Mouse (Mus musculus) adrenal gland, adult 2 months (tissue): ENCODE results near the gene Dgkq. TPM values are rescaled to one million over a fixed set of nuclear protein-coding genes. Genes with fewer than 3 reads are reported as not detected.

Experiments
- DNase-seq: peaks from one replicate; pipeline ENCODE4 v3.0.0; 2021
- long read RNA-seq: library from polyadenylated mRNA; stranded (forward); transcript quantifications from one replicate; pipeline ENCODE4 v2.0.0, GENCODE M21; 2021
- polyA plus RNA-seq: library from polyadenylated mRNA; depleted of rRNA; stranded (reverse); fragments of >200 nt; gene quantifications from 2 replicates; pipeline ENCODE4 v1.2.3, GENCODE M21; 2012; rRNA removed
- total RNA-seq, 2 experiments: library from RNA; stranded (reverse); gene quantifications; 2 replicates each; pipeline ENCODE4 v1.2.3; 2021

Gene Dgkq
- total RNA-seq (10 to 100 TPM; 13.6 to 20.7 TPM), polyA plus RNA-seq (20.8 and 22.0 TPM in 2 replicates)
- long read RNA-seq, full-length matches to known transcripts = 4 of 7 reads
- long read RNA-seq, partial matches to known transcripts = 1 of 7 reads
- long read RNA-seq, other reads (novel, unspliced or antisense) = 2 of 7 reads

- peak; percentile 94 for DNase-seq
Measured at GRCm38 (mm10) chr5:108668977-108669936, at the start of gene Dgkq. TSS of gene Dgkq (minus strand) at chr5:108669672.

- DNase-seq = no peak
Measured at GRCm38 (mm10) chr5:108718051-108718450, 48.6 kb upstream of the Dgkq start.

GRCm38 (mm10) chr5:108715974-108716373 lies 46.5 kb upstream of the Dgkq start:
- DNase-seq = no peak

GRCm38 (mm10) chr5:108714149-108714548 lies 44.7 kb upstream of the Dgkq start:
- DNase-seq = peak; percentile 49

GRCm38 (mm10) chr5:108713691-108714090 lies 44.2 kb upstream of the Dgkq start:
- DNase-seq = peak; percentile 55

- DNase-seq = no peak
Measured at GRCm38 (mm10) chr5:108713096-108713495, 43.6 kb upstream of the Dgkq start.

- no peak for DNase-seq
Measured at GRCm38 (mm10) chr5:108711968-108712367, 42.5 kb upstream of the Dgkq start.

- DNase-seq = no peak
Measured at GRCm38 (mm10) chr5:108708981-108709731, 39.7 kb upstream of the Dgkq start.

GRCm38 (mm10) chr5:108708419-108708818 lies 38.9 kb upstream of the Dgkq start:
- DNase-seq = no peak

DNA sequence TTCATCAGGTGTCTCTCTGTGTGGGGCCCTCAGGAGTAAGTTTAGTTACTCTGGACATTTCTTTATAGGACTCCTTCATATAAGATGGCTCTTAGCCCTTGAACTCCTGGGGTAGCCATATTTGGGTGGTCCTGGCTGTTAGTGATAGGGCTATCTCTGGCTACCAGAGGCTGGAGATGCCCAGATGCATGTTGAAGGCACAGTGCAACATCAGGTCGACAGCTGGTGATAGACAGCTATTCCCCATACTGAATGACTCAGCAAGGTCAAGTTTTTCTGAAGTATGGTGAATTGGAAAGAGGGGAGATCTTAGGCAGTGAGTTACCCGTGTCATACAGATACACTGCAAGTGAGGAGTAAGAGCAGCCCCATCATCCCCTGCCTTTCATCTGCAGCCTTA lies 38.3 kb upstream of the Dgkq start:
- DNase-seq = no peak

- peak; percentile 59 for DNase-seq
Measured at GRCm38 (mm10) chr5:108703754-108704626, 34.5 kb upstream of the Dgkq start.

- no peak for DNase-seq
Measured at GRCm38 (mm10) chr5:108701341-108702021, 32.0 kb upstream of the Dgkq start.

GRCm38 (mm10) chr5:108700346-108700745 lies 30.9 kb upstream of the Dgkq start:
- no peak for DNase-seq

- no peak for DNase-seq
Measured at GRCm38 (mm10) chr5:108697341-108697753, 27.9 kb upstream of the Dgkq start.

DNA sequence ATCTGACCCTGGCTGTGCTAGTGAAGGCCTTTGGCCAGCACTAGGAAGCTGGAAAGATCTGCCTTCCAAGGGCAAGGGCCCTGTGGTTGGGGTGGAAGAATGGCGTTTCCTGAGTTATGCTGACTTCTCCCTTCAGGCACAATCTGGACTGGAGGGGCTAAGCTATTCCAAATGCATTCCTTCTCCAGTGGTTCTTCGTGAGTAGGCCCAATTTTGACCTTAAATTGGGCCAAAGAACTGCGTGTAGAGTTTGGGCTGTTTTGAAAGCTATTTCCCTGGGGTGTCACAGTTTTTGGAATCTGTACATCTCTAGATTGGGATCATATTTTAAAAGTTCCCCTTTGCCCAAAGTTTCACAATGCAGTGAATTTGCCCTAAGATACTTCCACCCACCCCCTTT lies 27.1 kb upstream of the Dgkq start:
- DNase-seq = no peak

DNA sequence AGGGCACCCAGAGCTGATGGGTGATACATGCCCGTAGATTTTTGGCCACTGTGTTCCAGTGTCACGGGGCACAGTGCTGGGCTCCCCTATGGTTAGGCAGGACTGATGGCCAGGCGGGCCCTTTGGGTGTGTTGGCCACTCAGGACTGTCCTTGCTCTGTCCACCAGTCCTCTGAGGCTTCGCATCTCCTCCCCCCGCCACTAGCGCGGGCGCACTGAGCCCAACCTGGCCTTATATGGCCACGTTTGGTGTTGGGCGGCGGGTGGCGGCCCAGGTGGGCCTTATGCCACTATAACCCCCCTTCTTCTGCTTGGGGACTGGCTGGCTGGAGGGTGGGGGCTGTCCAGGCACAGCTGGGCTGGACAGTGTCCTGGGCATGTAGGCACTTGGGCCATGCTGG lies 26.4 kb upstream of the Dgkq start:
- no peak for DNase-seq

DNA sequence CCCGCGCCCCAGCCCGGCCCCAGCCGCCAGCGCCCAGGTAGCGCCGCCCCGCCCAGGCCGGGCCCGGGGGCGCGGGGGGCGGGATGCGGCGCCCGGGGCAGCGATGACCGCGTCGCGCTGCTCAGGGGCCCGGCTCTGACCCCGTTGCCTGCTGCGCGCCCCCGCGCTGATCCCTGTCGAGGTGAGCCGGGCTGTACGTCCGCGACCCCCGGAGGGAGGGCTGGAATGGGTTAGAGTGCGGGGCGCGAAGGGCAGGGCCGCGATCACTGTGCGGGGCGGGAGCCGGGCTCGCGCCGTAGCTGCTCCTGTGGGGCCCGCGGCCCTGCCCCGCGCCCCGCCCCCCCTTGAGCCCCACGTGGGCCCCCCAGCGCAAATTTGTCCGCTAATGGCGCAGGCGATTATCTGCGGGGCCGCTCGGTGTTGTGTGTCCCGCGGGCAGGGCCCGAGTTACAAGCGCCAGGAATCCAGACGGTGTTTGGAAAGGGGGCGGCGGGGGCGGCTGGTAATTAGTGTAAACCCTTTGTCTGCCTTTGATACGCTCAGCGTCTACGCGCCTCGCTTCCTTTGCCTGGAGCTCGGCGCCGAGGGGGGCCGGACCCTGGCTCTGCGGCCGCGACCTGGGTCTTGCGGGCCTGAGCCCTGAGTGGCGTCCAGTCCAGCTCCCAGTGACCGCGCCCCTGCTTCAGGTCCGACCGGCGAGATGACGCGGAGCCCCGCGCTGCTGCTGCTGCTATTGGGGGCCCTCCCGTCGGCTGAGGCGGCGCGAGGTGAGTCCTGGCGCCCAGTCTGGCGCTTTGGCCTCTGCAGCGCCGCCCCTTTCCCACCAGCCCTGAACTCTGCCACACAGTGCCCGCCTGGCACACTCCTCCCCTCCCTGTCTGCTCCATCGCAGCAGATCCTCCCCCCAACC lies 25.1 kb upstream of the Dgkq start:
- peak; percentile 77 for DNase-seq

- DNase-seq = peak; percentile 93
Measured at GRCm38 (mm10) chr5:108693872-108694288, 24.4 kb upstream of the Dgkq start.

- DNase-seq = peak; percentile 78
Measured at GRCm38 (mm10) chr5:108692271-108692670, 22.8 kb upstream of the Dgkq start, which contains the start of gene Fgfrl1. TSS of gene Fgfrl1 (plus strand) at chr5:108692382.

- DNase-seq = no peak
Measured at GRCm38 (mm10) chr5:108691152-108691551, 21.7 kb upstream of the Dgkq start.
